Mouse (Mus musculus) thymus, adult 2 months (tissue): Measurements from ENCODE around the gene Cdk17. TPM values are rescaled to one million over a fixed set of nuclear protein-coding genes. Genes with fewer than 3 reads are reported as not detected.
A peak's percentile ranks its signal among the peaks of the same experiment; 100 is the strongest.

Source experiments
- DNase-seq: peaks from one replicate; pipeline ENCODE4 v3.0.0; 2021
- H3K27ac ChIP-seq: fragments of 200-500 bp; 2 replicates; pipeline ENCODE4 v1.5.1; 2012; ENCODE audit warnings: low read length, control low read depth; ENCODE audit not compliant: control insufficient read depth, insufficient read depth
- H3K27me3 ChIP-seq: fragments of 200-500 bp; 2 replicates; pipeline ENCODE4 v1.6.1; 2012; ENCODE audit warnings: mild to moderate bottlenecking, low read length, moderate library complexity, mixed read lengths; ENCODE audit not compliant: control insufficient read depth, insufficient read depth
- H3K36me3 ChIP-seq: fragments of 200-500 bp; 2 replicates; pipeline ENCODE4 v1.6.1; 2012; ENCODE audit warnings: mild to moderate bottlenecking, low read length, moderate library complexity; ENCODE audit not compliant: control insufficient read depth, insufficient read depth
- H3K4me1 ChIP-seq: fragments of 200-500 bp; replicated peaks from 2 replicates; pipeline ENCODE4 v1.6.1; 2012; ENCODE audit warnings: low read length; ENCODE audit not compliant: control insufficient read depth, insufficient read depth
- H3K4me3 ChIP-seq: fragments of 200-500 bp; 2 replicates; pipeline ENCODE4 v1.5.1; 2012; ENCODE audit warnings: mild to moderate bottlenecking, low read length, control low read depth, moderate library complexity; ENCODE audit not compliant: control insufficient read depth, insufficient read depth
- CTCF ChIP-seq: fragments of 200-500 bp; IDR thresholded peaks from 2 replicates; pipeline ENCODE4 v1.5.1; 2012; ENCODE audit warnings: mild to moderate bottlenecking, control low read depth, low read length, moderate library complexity, borderline replicate concordance; ENCODE audit not compliant: control insufficient read depth, poor library complexity, insufficient read depth; ENCODE audit errors: extremely low read depth
- POLR2A ChIP-seq: fragments of 200-500 bp; IDR thresholded peaks from 2 replicates; pipeline ENCODE4 v1.6.1; 2012; ENCODE audit warnings: mild to moderate bottlenecking, low read length, control low read depth, moderate library complexity; ENCODE audit not compliant: control insufficient read depth, poor library complexity, insufficient read depth; ENCODE audit errors: extremely low read depth
- WGBS: fragments of 180-500 bp; shearing (Covaris S2); methylation state at CpG from one replicate; pipeline ENCODE4 v1.1.7; 2018; 5-methylcytosine and 5-hydroxymethylcytosine counted together
- polyA plus RNA-seq: library from polyadenylated mRNA; depleted of rRNA; stranded (reverse); fragments of >200 nt; gene quantifications from 2 replicates; pipeline ENCODE4 v1.2.3, GENCODE M21; 2012

Cdk17 gene
- polyA plus RNA-seq, 1 experiment: 79.5 TPM

GRCm38 (mm10) chr10:93282526-93282964 is 121.9 kb downstream of the Cdk17 start:
- Histone ChIP-seq H3K27me3 (no peaks in the 10 kb centered on the region), H3K36me3 (peaks cover 20% of the 10 kb centered on the region; the same call in 1 of the 2 replicates), H3K4me1 (no peaks in the 10 kb centered on the region), H3K4me3 (no peak overlapping the region), H3K27ac (no peak overlapping the region)
- no peak for DNase-seq
- TF ChIP-seq CTCF (no peak), POLR2A (no peak)
- WGBS: 90% methylated on average over 12 of the region's 12 CpGs

GRCm38 (mm10) chr10:93283258-93283657 is 122.6 kb downstream of the Cdk17 start:
- H3K4me1 ChIP-seq: no peaks in the 10 kb centered on the region
- DNase-seq: no peak
- H3K27me3 ChIP-seq: no peaks in the 10 kb centered on the region
- H3K27ac ChIP-seq: no peak overlapping the region
- TF ChIP-seq POLR2A (no peak), CTCF (peak; percentile 65; the same call in 1 of the 2 replicates)
- 79% methylated on average over 4 of the region's 4 CpGs for WGBS
- no peak overlapping the region for H3K4me3 ChIP-seq
- H3K36me3 ChIP-seq: peaks cover 20% of the 10 kb centered on the region; the same call in 1 of the 2 replicates

- H3K27me3 ChIP-seq: no peaks in the 10 kb centered on the region
- WGBS: 87% methylated on average over 5 of the region's 5 CpGs
- TF ChIP-seq POLR2A (no peak), CTCF (no peak)
- H3K4me3 ChIP-seq: no peak overlapping the region
- DNase-seq: no peak
- no peak overlapping the region for H3K27ac ChIP-seq
- peaks cover 20% of the 10 kb centered on the region; the same call in 1 of the 2 replicates for H3K36me3 ChIP-seq
- H3K4me1 ChIP-seq: no peaks in the 10 kb centered on the region
Observed at GRCm38 (mm10) chr10:93285489-93285888, 124.8 kb downstream of the Cdk17 start.

GRCm38 (mm10) chr10:93287551-93288145 is 127.0 kb downstream of the Cdk17 start:
- DNase-seq: no peak
- H3K4me1 ChIP-seq: peaks cover 4% of the 10 kb centered on the region
- no peaks in the 10 kb centered on the region for H3K27me3 ChIP-seq
- no peak overlapping the region for H3K4me3 ChIP-seq
- peaks cover 14% of the 10 kb centered on the region; the same call in 1 of the 2 replicates for H3K36me3 ChIP-seq
- no peak overlapping the region for H3K27ac ChIP-seq
- TF ChIP-seq CTCF (no peak), POLR2A (no peak)
- 94% methylated on average over 8 of the region's 8 CpGs for whole genome bisulfite sequencing

GRCm38 (mm10) chr10:93288336-93288735 is 127.7 kb downstream of the Cdk17 start:
- TF ChIP-seq CTCF (no peak), POLR2A (no peak)
- H3K27me3 ChIP-seq: no peaks in the 10 kb centered on the region
- DNase-seq: no peak
- no peak overlapping the region for H3K27ac ChIP-seq
- WGBS: 92% methylated on average over 4 of the region's 4 CpGs
- peaks cover 7% of the 10 kb centered on the region for H3K4me1 ChIP-seq
- no peak overlapping the region for H3K4me3 ChIP-seq
- H3K36me3 ChIP-seq: peaks cover 10% of the 10 kb centered on the region; the same call in 1 of the 2 replicates

- TF ChIP-seq POLR2A: no peak
- no peak for TF ChIP-seq CTCF
- Histone ChIP-seq H3K27me3 (no peaks in the 10 kb centered on the region), H3K27ac (no peak overlapping the region), H3K4me3 (no peak overlapping the region), H3K36me3 (0 out of 2 replicates have a peak, but pooled peaks cover 2% of the 10 kb centered on the region), H3K4me1 (peaks cover 16% of the 10 kb centered on the region)
- WGBS: 87% methylated on average over 6 of the region's 6 CpGs
- DNase-seq: no peak
Observed at GRCm38 (mm10) chr10:93289404-93289803, 128.7 kb downstream of the Cdk17 start.

GRCm38 (mm10) chr10:93291352-93291751 is 130.7 kb downstream of the Cdk17 start:
- 89% methylated on average over 7 of the region's 7 CpGs for WGBS

More at GRCm38 (mm10) chr10:93291352-93291751, 130.7 kb downstream of the Cdk17 start:
- peak; percentile 79; the same call in 1 of the 2 replicates for TF ChIP-seq CTCF
- TF ChIP-seq POLR2A: no peak
- Histone ChIP-seq H3K36me3 (no peaks in the 10 kb centered on the region), H3K27ac (no peak overlapping the region), H3K4me1 (peaks cover 27% of the 10 kb centered on the region), H3K27me3 (no peaks in the 10 kb centered on the region), H3K4me3 (no peak overlapping the region)
- no peak for DNase-seq
